Mouse (Mus musculus): Measurements from ENCODE around the gene Gm42420. TPM values are rescaled to one million over a fixed set of nuclear protein-coding genes. Genes with fewer than 3 reads are reported as not detected.

Gm42420 gene
- polyA plus RNA-seq, 2 experiments: 1.2 TPM

DNA sequence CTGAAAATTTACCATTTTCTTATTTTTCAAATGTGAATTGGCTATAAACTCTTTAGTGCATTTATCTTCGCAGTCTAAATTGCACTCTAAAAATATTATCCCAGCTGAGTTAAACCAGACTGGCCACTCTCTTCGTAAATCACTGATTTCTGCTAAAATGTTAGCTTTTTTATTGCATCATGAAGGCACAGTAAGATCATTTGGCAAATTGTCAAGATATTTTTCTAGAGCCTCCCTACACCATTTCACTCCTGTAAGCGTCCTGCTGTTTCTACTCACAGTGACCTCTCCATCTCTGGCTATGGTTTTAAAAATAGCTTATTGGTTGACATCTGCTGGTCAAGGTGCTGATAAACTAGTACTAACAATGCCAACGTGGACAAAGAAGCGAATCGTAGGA is 20.5 kb downstream of the Gm42420 start:
- 79% methylated on average over 6 of the region's 6 CpGs for WGBS
- no peak overlapping the region for H3K9ac ChIP-seq (ENCODE audit: low read depth, low read length, severe bottlenecking)
- no peaks in the 10 kb centered on the region for H3K4me1 ChIP-seq (ENCODE audit: control insufficient read depth, insufficient read depth, low read length)
- DNase-seq (ENCODE audit: low spot score): no peak
- H3K36me3 ChIP-seq (ENCODE audit: control insufficient read depth, insufficient read depth, low read length): peaks cover 30% of the 10 kb centered on the region
- no peak for ATAC-seq (ENCODE audit: low FRiP score, low read depth)
- H3K27me3 ChIP-seq (ENCODE audit: control insufficient read depth, insufficient read depth, low read length): no peaks in the 10 kb centered on the region
- TF ChIP-seq POLR2A (IDR thresholded peaks at IDR 0.05; ENCODE audit: borderline replicate concordance, extremely low read depth, insufficient read depth, insufficient read length): no peak
- no peaks in the 10 kb centered on the region for H3K9me3 ChIP-seq (ENCODE audit: control insufficient read depth, low read length)
- H3K27ac ChIP-seq (replicated peaks; ENCODE audit: low read depth, low read length): no peak overlapping the region
- H3K4me2 ChIP-seq (replicated peaks; ENCODE audit: low read depth, low read length, severe bottlenecking): no peak overlapping the region
- H3K4me3 ChIP-seq (replicated peaks; ENCODE audit: low read length): no peak overlapping the region

DNA sequence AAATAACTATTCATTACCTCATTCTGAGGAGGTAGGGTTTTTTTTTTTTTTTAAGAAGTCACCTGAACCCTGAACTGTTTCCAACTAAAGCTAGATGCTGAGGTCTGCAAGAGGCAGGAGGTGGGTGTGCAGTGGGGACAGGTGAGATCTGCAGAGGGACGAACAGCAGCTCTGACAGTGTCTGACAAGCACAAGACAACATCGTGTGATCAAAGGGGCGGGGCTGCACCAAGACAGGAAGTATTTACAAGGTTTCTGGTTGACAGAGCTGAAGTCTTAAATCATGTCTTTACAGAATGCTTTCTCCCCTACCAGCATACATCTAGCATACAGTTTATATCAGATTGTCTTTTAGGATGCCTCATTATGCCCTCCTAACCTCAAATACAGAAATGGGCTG is 21.3 kb downstream of the Gm42420 start:
- Histone ChIP-seq H3K4me2 (replicated peaks; ENCODE audit: low read depth, low read length, severe bottlenecking) (no peak overlapping the region), H3K4me1 (ENCODE audit: control insufficient read depth, insufficient read depth, low read length) (no peaks in the 10 kb centered on the region), H3K4me3 (replicated peaks; ENCODE audit: low read length) (no peak overlapping the region), H3K27ac (replicated peaks; ENCODE audit: low read depth, low read length) (no peak overlapping the region), H3K36me3 (ENCODE audit: control insufficient read depth, insufficient read depth, low read length) (peaks cover 29% of the 10 kb centered on the region), H3K27me3 (ENCODE audit: control insufficient read depth, insufficient read depth, low read length) (no peaks in the 10 kb centered on the region), H3K9ac (ENCODE audit: low read depth, low read length, severe bottlenecking) (no peak overlapping the region), H3K9me3 (ENCODE audit: control insufficient read depth, low read length) (no peaks in the 10 kb centered on the region)
- WGBS: 61% methylated on average over 3 of the region's 3 CpGs
- DNase-seq (ENCODE audit: low spot score) (no peak), ATAC-seq (ENCODE audit: low FRiP score, low read depth) (no peak)
- no peak for TF ChIP-seq POLR2A (IDR thresholded peaks at IDR 0.05; ENCODE audit: borderline replicate concordance, extremely low read depth, insufficient read depth, insufficient read length)

DNA sequence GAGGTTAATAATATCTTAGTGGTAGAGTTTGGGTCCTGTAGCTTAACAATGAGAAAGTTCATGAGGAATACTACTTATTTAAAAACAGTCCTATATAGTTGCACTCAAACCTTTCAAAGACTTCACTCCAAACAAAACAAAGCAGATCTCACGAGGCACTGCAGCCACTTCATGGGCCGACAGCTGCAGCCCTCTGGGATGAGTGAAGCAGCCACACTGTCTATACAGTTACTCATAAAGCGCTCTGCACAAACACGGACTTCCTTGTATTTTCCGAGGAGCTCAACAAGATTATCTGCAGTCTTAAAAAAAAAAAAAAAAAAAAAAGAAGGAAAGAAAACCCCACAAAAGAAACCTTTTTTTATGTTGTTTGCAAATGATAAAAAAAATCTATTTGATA is 21.8 kb downstream of the Gm42420 start:
- Histone ChIP-seq H3K9me3 (ENCODE audit: control insufficient read depth, low read length) (no peaks in the 10 kb centered on the region), H3K27ac (replicated peaks; ENCODE audit: low read depth, low read length) (no peak overlapping the region), H3K27me3 (ENCODE audit: control insufficient read depth, insufficient read depth, low read length) (no peaks in the 10 kb centered on the region), H3K36me3 (ENCODE audit: control insufficient read depth, insufficient read depth, low read length) (peaks cover 27% of the 10 kb centered on the region), H3K4me2 (replicated peaks; ENCODE audit: low read depth, low read length, severe bottlenecking) (no peak overlapping the region), H3K4me3 (replicated peaks; ENCODE audit: low read length) (no peak overlapping the region), H3K4me1 (ENCODE audit: control insufficient read depth, insufficient read depth, low read length) (no peaks in the 10 kb centered on the region), H3K9ac (ENCODE audit: low read depth, low read length, severe bottlenecking) (no peak overlapping the region)
- ATAC-seq (ENCODE audit: low FRiP score, low read depth): no peak; the same call in 1 of the 2 replicates
- TF ChIP-seq POLR2A (IDR thresholded peaks at IDR 0.05; ENCODE audit: borderline replicate concordance, extremely low read depth, insufficient read depth, insufficient read length): no peak
- WGBS: 76% methylated on average over 5 of the region's 5 CpGs
- DNase-seq (ENCODE audit: low spot score): no peak

DNA sequence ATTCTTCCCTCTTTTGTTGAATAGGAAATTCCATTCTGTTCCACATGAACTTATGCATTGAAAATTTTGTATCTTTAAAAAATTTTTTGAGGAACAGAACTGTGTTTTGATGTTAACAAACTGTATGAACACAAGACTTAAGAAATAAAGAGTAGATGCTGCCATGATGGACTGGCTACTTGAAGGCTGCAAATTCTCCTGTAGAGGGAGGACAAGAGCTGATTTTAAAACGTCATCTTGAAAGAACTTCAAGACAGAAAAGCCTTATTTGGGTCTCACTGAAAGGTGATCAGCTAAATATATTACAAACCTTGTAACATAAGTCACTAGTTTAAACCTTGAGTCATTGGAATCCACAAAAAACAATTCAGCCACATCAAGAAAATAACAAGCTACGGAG is 24.7 kb downstream of the Gm42420 start:
- WGBS: 68% methylated on average over 2 of the region's 2 CpGs
- Histone ChIP-seq H3K4me2 (replicated peaks; ENCODE audit: low read depth, low read length, severe bottlenecking) (no peak overlapping the region), H3K36me3 (ENCODE audit: control insufficient read depth, insufficient read depth, low read length) (peaks cover 31% of the 10 kb centered on the region), H3K4me3 (replicated peaks; ENCODE audit: low read length) (no peak overlapping the region), H3K9ac (ENCODE audit: low read depth, low read length, severe bottlenecking) (no peak overlapping the region), H3K4me1 (ENCODE audit: control insufficient read depth, insufficient read depth, low read length) (no peaks in the 10 kb centered on the region), H3K9me3 (ENCODE audit: control insufficient read depth, low read length) (no peaks in the 10 kb centered on the region), H3K27ac (replicated peaks; ENCODE audit: low read depth, low read length) (no peak overlapping the region), H3K27me3 (ENCODE audit: control insufficient read depth, insufficient read depth, low read length) (no peaks in the 10 kb centered on the region)
- DNase-seq (ENCODE audit: low spot score): no peak
- no peak for TF ChIP-seq POLR2A (IDR thresholded peaks at IDR 0.05; ENCODE audit: borderline replicate concordance, extremely low read depth, insufficient read depth, insufficient read length)
- no peak for ATAC-seq (ENCODE audit: low FRiP score, low read depth)

DNA sequence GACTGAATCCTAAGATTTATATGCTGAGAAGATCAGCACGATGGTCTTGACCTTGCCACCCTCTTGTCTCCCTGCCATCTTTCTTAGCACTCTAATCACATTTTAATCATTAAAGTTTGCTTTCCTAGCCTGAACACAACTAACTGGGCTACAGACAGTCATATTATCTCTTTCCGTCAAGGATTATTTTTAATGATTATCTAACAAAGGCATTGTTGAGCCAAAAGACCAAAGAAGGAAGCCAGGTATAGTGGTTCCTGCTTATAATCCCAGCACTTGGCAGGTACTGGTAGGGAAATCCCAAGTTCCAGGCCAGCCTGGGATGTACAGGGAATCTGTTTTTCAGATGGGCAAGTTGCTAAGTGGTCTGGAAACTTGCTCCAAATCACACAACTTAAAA is 25.7 kb downstream of the Gm42420 start:
- Histone ChIP-seq H3K4me3 (replicated peaks; ENCODE audit: low read length) (no peak overlapping the region), H3K4me1 (ENCODE audit: control insufficient read depth, insufficient read depth, low read length) (no peaks in the 10 kb centered on the region), H3K27ac (replicated peaks; ENCODE audit: low read depth, low read length) (no peak overlapping the region), H3K9me3 (ENCODE audit: control insufficient read depth, low read length) (no peaks in the 10 kb centered on the region), H3K36me3 (ENCODE audit: control insufficient read depth, insufficient read depth, low read length) (peaks cover 39% of the 10 kb centered on the region), H3K27me3 (ENCODE audit: control insufficient read depth, insufficient read depth, low read length) (no peaks in the 10 kb centered on the region), H3K9ac (ENCODE audit: low read depth, low read length, severe bottlenecking) (no peak overlapping the region), H3K4me2 (replicated peaks; ENCODE audit: low read depth, low read length, severe bottlenecking) (no peak overlapping the region)
- no peak for TF ChIP-seq POLR2A (IDR thresholded peaks at IDR 0.05; ENCODE audit: borderline replicate concordance, extremely low read depth, insufficient read depth, insufficient read length)
- ATAC-seq (ENCODE audit: low FRiP score, low read depth) (no peak), DNase-seq (ENCODE audit: low spot score) (no peak)
- WGBS: 93% methylated on average over 2 of the region's 2 CpGs

Other genes starting within 250 kb of the Gm42420 start
- 42.8 and 43.9 TPM in 2 replicates for gene Slc37a3, start 208.1 kb upstream of the Gm42420 start, polyA plus RNA-seq (2012; rRNA removed)
- gene Slc37a3, start 208.1 kb upstream of the Gm42420 start, polyA plus RNA-seq (2014; fragmentation: Nextera tagmentation; extraction: Ambion mirVana): 62.6 and 71.2 TPM in 2 replicates
- gene Rab19, start 204.6 kb upstream of the Gm42420 start, polyA plus RNA-seq (2012; rRNA removed): 0.33 and 0.52 TPM in 2 replicates
- 0.75 and 1.3 TPM in 2 replicates for gene Rab19, start 204.6 kb upstream of the Gm42420 start, polyA plus RNA-seq (2014; fragmentation: Nextera tagmentation; extraction: Ambion mirVana)
- gene Mkrn1, start 165.3 kb upstream of the Gm42420 start, polyA plus RNA-seq (2012; rRNA removed): 30.9 and 31.2 TPM in 2 replicates
- gene Mkrn1, start 165.3 kb upstream of the Gm42420 start, polyA plus RNA-seq (2014; fragmentation: Nextera tagmentation; extraction: Ambion mirVana): 61.8 and 66.6 TPM in 2 replicates
- 52.2 and 60.1 TPM in 2 replicates for gene Dennd2a, start 27.9 kb upstream of the Gm42420 start, polyA plus RNA-seq (2012; rRNA removed)
- gene Dennd2a, start 27.9 kb upstream of the Gm42420 start, polyA plus RNA-seq (2014; fragmentation: Nextera tagmentation; extraction: Ambion mirVana): 28.3 and 31.6 TPM in 2 replicates
- gene Adck2, start 11.9 kb upstream of the Gm42420 start, polyA plus RNA-seq (2012; rRNA removed): 17.0 and 19.3 TPM in 2 replicates
- gene Adck2, start 11.9 kb upstream of the Gm42420 start, polyA plus RNA-seq (2014; fragmentation: Nextera tagmentation; extraction: Ambion mirVana): 38.4 and 41.1 TPM in 2 replicates
- 148 and 234 TPM in 2 replicates for gene Ndufb2, start 6.8 kb downstream of the Gm42420 start, polyA plus RNA-seq (2012; rRNA removed)
- gene Ndufb2, start 6.8 kb downstream of the Gm42420 start, polyA plus RNA-seq (2014; fragmentation: Nextera tagmentation; extraction: Ambion mirVana): 347 and 358 TPM in 2 replicates
- gene Braf, start 139.7 kb downstream of the Gm42420 start, polyA plus RNA-seq (2012; rRNA removed): 14.2 and 15.8 TPM in 2 replicates
- 15.2 and 17.3 TPM in 2 replicates for gene Braf, start 139.7 kb downstream of the Gm42420 start, polyA plus RNA-seq (2014; fragmentation: Nextera tagmentation; extraction: Ambion mirVana)
- 198 and 225 TPM in 2 replicates for gene Mrps33, start 225.2 kb downstream of the Gm42420 start, polyA plus RNA-seq (2012; rRNA removed)
- 179 and 180 TPM in 2 replicates for gene Mrps33, start 225.2 kb downstream of the Gm42420 start, polyA plus RNA-seq (2014; fragmentation: Nextera tagmentation; extraction: Ambion mirVana)

Data from limb, embryonic 14.5 days (tissue).